ENCODE assay signal across 8 mouse cellular contexts in the genomic region with DNA sequence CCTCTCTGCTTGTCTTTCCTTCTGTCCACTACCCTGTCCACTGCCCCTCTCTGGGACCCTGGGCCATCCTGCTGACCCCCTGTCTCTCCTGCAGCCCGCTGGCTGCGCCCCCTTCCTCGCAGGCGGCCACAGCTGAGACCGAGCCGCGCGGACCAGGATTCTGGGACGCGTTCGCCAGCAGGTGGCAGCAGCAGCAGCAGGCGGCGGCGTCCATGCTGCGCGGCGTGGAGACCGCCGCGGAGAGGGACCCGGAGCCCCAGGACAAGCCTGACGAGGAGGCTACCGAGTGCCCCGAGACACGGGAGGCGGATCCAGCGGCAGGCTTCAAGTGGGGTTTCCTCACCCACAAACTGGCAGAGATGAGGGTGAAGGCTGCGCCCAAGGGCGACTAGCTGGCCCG. TPM values are rescaled to one million over a fixed set of nuclear protein-coding genes. Genes with fewer than 3 reads are reported as not detected.
DNase-seq lines count a peak whose midpoint lies in the region; ATAC-seq and TF ChIP-seq lines count a peak whose summit lies in the region.

No protein-coding gene starts in this region.

- peaks cover 3% of the 10 kb centered on the region for H3K4me1 ChIP-seq in heart, adult 2 months (ENCODE audit: control insufficient read depth, insufficient read depth, low read length)
- peaks cover 45% of the 10 kb centered on the region; the same call in 1 of the 2 replicates for H3K4me1 ChIP-seq in kidney, embryonic 14.5 days (ENCODE audit: control insufficient read depth, insufficient read depth, low read length)
- peaks cover 57% of the 10 kb centered on the region for H3K4me1 ChIP-seq in liver, embryonic 13.5 days (replicated peaks)
- H3K4me1 ChIP-seq in stomach, embryonic 16.5 days (ENCODE audit: control insufficient read depth, insufficient read depth, low read length): peaks cover 33% of the 10 kb centered on the region

- peak; percentile 97 for TF ChIP-seq CTCF in heart, adult 2 months (IDR thresholded peaks at IDR 0.05)

- H3K27me3 ChIP-seq in heart, adult 2 months (ENCODE audit: control insufficient read depth, insufficient read depth, low read length): no peaks in the 10 kb centered on the region
- H3K27me3 ChIP-seq in kidney, embryonic 14.5 days (ENCODE audit: control insufficient read depth, insufficient read depth, low read length): peaks cover 48% of the 10 kb centered on the region
- peaks cover 90% of the 10 kb centered on the region for H3K27me3 ChIP-seq in liver, embryonic 13.5 days
- peaks cover 67% of the 10 kb centered on the region for H3K27me3 ChIP-seq in stomach, embryonic 16.5 days (ENCODE audit: control insufficient read depth, insufficient read depth, low read length)

- peak overlapping the region; percentile 56 for H3K9ac ChIP-seq in heart, adult 2 months (ENCODE audit: low read depth, low read length)
- peak overlapping the region; percentile 50 for H3K9ac ChIP-seq in kidney, embryonic 14.5 days (ENCODE audit: low read depth, low read length)
- no peak overlapping the region for H3K9ac ChIP-seq in liver, embryonic 13.5 days
- H3K9ac ChIP-seq in stomach, embryonic 16.5 days (ENCODE audit: low read length): peak overlapping the region; percentile 62

- DNase-seq in layer of hippocampus, adult 11-12 months (ENCODE audit: low spot score): peak; percentile 67
- DNase-seq in layer of hippocampus, adult 9-10 months (ENCODE audit: low spot score): no peak
- DNase-seq in embryo, embryonic 9.5 days (ENCODE audit: extremely low spot score): peak; percentile 84
- DNase-seq in heart, adult 2 months: peak; percentile 81 to 89
- peak; percentile 34 for DNase-seq in liver, embryonic 13.5 days
- DNase-seq in neural tube, embryonic 10.5 days (ENCODE audit: extremely low spot score, low spot score): peak; percentile 89

- no peak for TF ChIP-seq POLR2A in heart, adult 2 months (IDR thresholded peaks at IDR 0.05; ENCODE audit: insufficient read depth, low read depth, low read length)

- ATAC-seq in kidney, embryonic 14.5 days (ENCODE audit: low FRiP score, low TSS enrichment): peak; percentile 51
- no peak for ATAC-seq in liver, embryonic 13.5 days (ENCODE audit: low read depth)
- peak; percentile 45; the same call in 1 of the 2 replicates for ATAC-seq in stomach, embryonic 16.5 days (ENCODE audit: insufficient read depth, low FRiP score)

- WGBS in heart, adult 2 months: 3% methylated on average over 30 of the region's 30 CpGs
- 1% methylated on average over 30 of the region's 30 CpGs for WGBS in kidney, embryonic 14.5 days
- WGBS in liver, embryonic 13.5 days (ENCODE audit: insufficient replicate concordance): 2% methylated on average over 30 of the region's 30 CpGs
- 2% methylated on average over 30 of the region's 30 CpGs for WGBS in stomach, embryonic 16.5 days

- peak overlapping the region; percentile 79 for H3K4me2 ChIP-seq in kidney, embryonic 14.5 days (replicated peaks; ENCODE audit: low read depth, low read length)
- H3K4me2 ChIP-seq in liver, embryonic 13.5 days: peak overlapping the region; percentile 68
- peak overlapping the region; percentile 85 for H3K4me2 ChIP-seq in stomach, embryonic 16.5 days (ENCODE audit: low read depth, low read length)

- no peak overlapping the region; the same call in 1 of the 2 replicates for H3K27ac ChIP-seq in heart, adult 2 months
- H3K27ac ChIP-seq in kidney, embryonic 14.5 days (ENCODE audit: low read depth, low read length): no peak overlapping the region
- H3K27ac ChIP-seq in liver, embryonic 13.5 days: no peak overlapping the region
- no peak overlapping the region for H3K27ac ChIP-seq in stomach, embryonic 16.5 days (ENCODE audit: low read length)

- peak overlapping the region; percentile 56 for H3K4me3 ChIP-seq in heart, adult 2 months
- peak overlapping the region; percentile 46 for H3K4me3 ChIP-seq in kidney, embryonic 14.5 days (ENCODE audit: low read length)
- peak overlapping the region; percentile 52 for H3K4me3 ChIP-seq in liver, embryonic 13.5 days (replicated peaks)
- H3K4me3 ChIP-seq in stomach, embryonic 16.5 days (replicated peaks; ENCODE audit: low read length): peak overlapping the region; percentile 44

- intact Hi-C loops in heart, adult 2 months (cut with DNase I): loop anchor here (1.0 to 5.0 kb wide), 4 partner anchors 19 to 218 kb away; a partner anchor contains a TSS

- no peaks in the 10 kb centered on the region for H3K36me3 ChIP-seq in heart, adult 2 months (ENCODE audit: control insufficient read depth, insufficient read depth, low read length)
- no peaks in the 10 kb centered on the region for H3K36me3 ChIP-seq in kidney, embryonic 14.5 days (ENCODE audit: control insufficient read depth, insufficient read depth, low read length)
- H3K36me3 ChIP-seq in liver, embryonic 13.5 days: no peaks in the 10 kb centered on the region
- no peaks in the 10 kb centered on the region for H3K36me3 ChIP-seq in stomach, embryonic 16.5 days (ENCODE audit: control insufficient read depth, insufficient read depth, low read length)

- TF ChIP-seq EP300 in heart, adult 2 months (IDR thresholded peaks at IDR 0.05; ENCODE audit: insufficient read depth, low read depth, low read length): no peak

- H3K79me2 ChIP-seq in heart, adult 2 months (replicated peaks; ENCODE audit: control insufficient read depth, insufficient read depth, low read length): no peaks in the 10 kb centered on the region

- no peaks in the 10 kb centered on the region for H3K9me3 ChIP-seq in kidney, embryonic 14.5 days (ENCODE audit: control insufficient read depth, low read length)
- H3K9me3 ChIP-seq in liver, embryonic 13.5 days (replicated peaks): no peaks in the 10 kb centered on the region
- H3K9me3 ChIP-seq in stomach, embryonic 16.5 days (replicated peaks; ENCODE audit: control insufficient read depth, low read length): no peaks in the 10 kb centered on the region

RNA-seq across cellular contexts. Expression of a gene that starts 2.9 kb away (rescaled TPM):
- total RNA-seq in heart, adult 2 months (2021): not detected
- not detected in 2 replicates for polyA plus RNA-seq in heart, adult 2 months (2012; rRNA removed)
- not detected in 2 replicates for polyA plus RNA-seq in kidney, embryonic 14.5 days (2014; fragmentation: Nextera tagmentation; extraction: Ambion mirVana)
- not detected in 2 replicates for polyA plus RNA-seq in liver, embryonic 13.5 days (2015; fragmentation: Nextera tagmentation; extraction: Ambion mirVana)
- not detected in 2 replicates for polyA plus RNA-seq in stomach, embryonic 16.5 days (2015; fragmentation: Nextera tagmentation; extraction: Ambion mirVana)

RNA-seq across cellular contexts. Expression of a gene that starts 4.3 kb away (rescaled TPM):
- total RNA-seq in heart, adult 2 months (2021): 1 to 10 TPM; 5.2 to 5.7 TPM
- 10.0 and 11.0 TPM in 2 replicates for polyA plus RNA-seq in heart, adult 2 months (2012; rRNA removed)
- 9.2 and 12.8 TPM in 2 replicates for polyA plus RNA-seq in kidney, embryonic 14.5 days (2014; fragmentation: Nextera tagmentation; extraction: Ambion mirVana)
- 0.61 and 0.83 TPM in 2 replicates for polyA plus RNA-seq in liver, embryonic 13.5 days (2015; fragmentation: Nextera tagmentation; extraction: Ambion mirVana)
- 3.2 and 3.5 TPM in 2 replicates for polyA plus RNA-seq in stomach, embryonic 16.5 days (2015; fragmentation: Nextera tagmentation; extraction: Ambion mirVana)

RNA-seq across cellular contexts. Expression of a gene that starts 4.3 kb away (rescaled TPM):
- total RNA-seq in heart, adult 2 months (2021): 1 to 10 TPM; 3.3 to 4.3 TPM
- 2.8 and 2.9 TPM in 2 replicates for polyA plus RNA-seq in heart, adult 2 months (2012; rRNA removed)
- polyA plus RNA-seq in kidney, embryonic 14.5 days (2014; fragmentation: Nextera tagmentation; extraction: Ambion mirVana): 17.5 and 18.9 TPM in 2 replicates
- 10.6 and 11.3 TPM in 2 replicates for polyA plus RNA-seq in liver, embryonic 13.5 days (2015; fragmentation: Nextera tagmentation; extraction: Ambion mirVana)
- polyA plus RNA-seq in stomach, embryonic 16.5 days (2015; fragmentation: Nextera tagmentation; extraction: Ambion mirVana): 12.9 and 13.0 TPM in 2 replicates

RNA-seq across cellular contexts. Expression of a gene that starts 6.2 kb away (rescaled TPM):
- not detected for total RNA-seq in heart, adult 2 months (2021)
- polyA plus RNA-seq in heart, adult 2 months (2012; rRNA removed): not detected in 2 replicates
- 0.41 TPM in 1 of 2 replicates, not detected in the other for polyA plus RNA-seq in kidney, embryonic 14.5 days (2014; fragmentation: Nextera tagmentation; extraction: Ambion mirVana)
- 0.21 and 0.52 TPM in 2 replicates for polyA plus RNA-seq in liver, embryonic 13.5 days (2015; fragmentation: Nextera tagmentation; extraction: Ambion mirVana)
- 0.26 and 0.45 TPM in 2 replicates for polyA plus RNA-seq in stomach, embryonic 16.5 days (2015; fragmentation: Nextera tagmentation; extraction: Ambion mirVana)

RNA-seq across cellular contexts. Expression of a gene that starts 11.5 kb away (rescaled TPM):
- total RNA-seq in heart, adult 2 months (2021): 1 to 10 TPM; 4.1 to 6.7 TPM
- 3.3 and 4.4 TPM in 2 replicates for polyA plus RNA-seq in heart, adult 2 months (2012; rRNA removed)
- polyA plus RNA-seq in kidney, embryonic 14.5 days (2014; fragmentation: Nextera tagmentation; extraction: Ambion mirVana): 5.0 and 6.4 TPM in 2 replicates
- 0.05 and 0.07 TPM in 2 replicates for polyA plus RNA-seq in liver, embryonic 13.5 days (2015; fragmentation: Nextera tagmentation; extraction: Ambion mirVana)
- 10.7 and 13.4 TPM in 2 replicates for polyA plus RNA-seq in stomach, embryonic 16.5 days (2015; fragmentation: Nextera tagmentation; extraction: Ambion mirVana)
